Mouse (Mus musculus) activated CD4-positive, CD25-positive, alpha-beta regulatory T cell (primary cell): ENCODE data around the gene Thoc6. TPM values are rescaled to one million over a fixed set of nuclear protein-coding genes. Genes with fewer than 3 reads are reported as not detected.

ENCODE experiments used
- polyA plus RNA-seq, 2 experiments: library from polyadenylated mRNA; unstranded; fragments of 100-300 nt; shearing (Covaris generic); gene quantifications; one replicate each; pipeline ENCODE4 v1.2.1; 2017

Gene Thoc6
- 10 to 100 TPM; 30.0 to 38.4 TPM for polyA plus RNA-seq

DNA sequence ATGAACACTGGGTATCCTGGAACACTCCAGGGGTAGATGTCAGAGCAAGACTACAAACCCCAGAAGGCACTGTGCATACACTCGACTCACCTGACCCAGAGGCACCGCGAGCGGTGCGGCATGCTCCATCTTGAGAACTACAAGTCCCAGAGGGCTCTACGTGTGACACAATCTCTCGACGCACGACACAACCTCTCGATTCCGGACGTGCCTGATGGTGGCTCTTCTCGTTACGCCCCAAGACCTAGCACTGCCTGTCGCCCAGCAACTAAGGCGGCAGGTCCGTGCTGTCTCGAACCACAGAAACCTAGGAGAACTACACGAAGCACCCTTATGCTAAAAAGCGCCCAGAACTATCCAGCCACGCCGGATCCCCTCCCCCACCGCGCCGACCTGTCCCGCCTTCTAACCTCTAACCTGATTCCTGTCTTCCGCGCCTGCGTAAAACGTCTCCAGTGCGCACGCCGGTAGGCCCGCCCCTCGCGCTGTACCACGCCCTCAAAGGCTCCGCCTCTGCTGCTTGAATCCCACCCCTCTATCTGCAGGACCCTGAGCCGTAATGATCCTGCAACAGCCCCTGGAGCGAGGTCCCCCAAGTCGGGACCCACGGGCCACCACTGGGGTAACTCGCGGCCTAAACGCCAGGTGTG is at the start of gene Thoc6, which contains the start of gene Hcfc1r1:
TSS of gene Thoc6 (minus strand) at position 459 of the 650 bp plus-strand sequence.
TSS of gene Hcfc1r1 (plus strand) at position 173 of the 650 bp plus-strand sequence.

GRCm38 (mm10) chr17:23722376-23723125 is 48.9 kb upstream of the Thoc6 start, which contains the start of gene 1520401A03Rik:
Gene 1520401A03Rik, minus strand, starts transcription at chr17:23722783.

GRCm38 (mm10) chr17:23683856-23684672 is 10.4 kb upstream of the Thoc6 start, which contains the start of gene Cldn9:
Gene Cldn9, minus strand, starts transcription at chr17:23684026.

DNA sequence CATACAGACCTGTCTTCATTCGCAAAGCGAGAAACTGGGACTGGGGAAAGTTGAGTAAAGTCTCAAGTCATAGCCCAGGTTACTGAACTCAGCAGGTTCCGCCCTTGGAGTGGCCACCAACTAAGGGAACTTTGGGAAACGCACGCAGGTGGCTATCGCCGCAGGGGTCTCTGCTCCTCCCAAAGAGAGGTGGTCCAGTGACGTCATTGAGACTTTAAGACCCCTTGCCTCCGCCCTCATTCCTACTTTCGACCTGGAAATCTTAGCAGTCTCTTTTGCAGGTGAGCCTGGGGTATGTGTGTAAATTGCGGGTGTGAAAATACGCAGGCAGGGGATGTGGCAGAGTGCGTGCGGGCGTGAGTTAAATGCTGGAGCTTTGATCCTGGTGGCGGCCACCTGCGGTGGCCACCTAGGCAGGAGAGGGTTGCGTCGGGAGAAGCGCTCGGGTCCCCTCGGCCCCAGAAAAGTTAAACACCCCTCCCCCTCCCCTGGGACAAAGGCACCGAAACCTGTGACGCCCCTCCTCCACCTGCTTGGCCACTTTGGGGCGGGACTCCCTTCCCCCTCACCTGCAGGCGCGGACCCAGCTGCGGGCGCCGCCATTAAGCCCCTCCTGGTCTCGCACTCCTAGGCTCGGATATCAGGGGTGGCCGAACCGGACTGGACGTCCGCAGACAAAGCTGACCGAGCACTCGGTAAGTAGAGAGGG is 5.6 kb upstream of the Thoc6 start, which contains the start of gene Cldn6:
TSS of gene Cldn6 (plus strand) at position 123 of the 709 bp plus-strand sequence.

GRCm38 (mm10) chr17:23677236-23677679 is 3.6 kb upstream of the Thoc6 start, which contains the start of gene Tnfrsf12a:
Gene Tnfrsf12a, minus strand, starts transcription at chr17:23677468.

GRCm38 (mm10) chr17:23660117-23660875 is 13.4 kb downstream of the Thoc6 start, which contains the start of gene Bicdl2:
Gene Bicdl2, plus strand, starts transcription at chr17:23660506.

GRCm38 (mm10) chr17:23644613-23645495 is 28.8 kb downstream of the Thoc6 start, which contains the start of gene Mmp25:
Gene Mmp25, minus strand, starts transcription at chr17:23645277.

Other genes with a start within 250 kb of the Thoc6 start
- gene Vmn2r117, start 194.2 kb downstream of the Thoc6 start, polyA plus RNA-seq, result under 1 TPM in 1 of 2 experiments, not detected in 1; 0.02 TPM
- 10 to 100 TPM; 12.5 to 13.4 TPM for gene Zfp213, start 109.6 kb downstream of the Thoc6 start, polyA plus RNA-seq
- not detected for gene Zfp13, start 74.4 kb downstream of the Thoc6 start, polyA plus RNA-seq
- 1 to 10 TPM in 1 of 2 experiments, under 1 TPM in 1; 0.19 to 1.2 TPM for gene Zscan10, start 73.0 kb downstream of the Thoc6 start, polyA plus RNA-seq
- gene Mmp25, start 28.6 kb downstream of the Thoc6 start, polyA plus RNA-seq, result under 1 TPM; 0.12 to 0.99 TPM
- gene Bicdl2, start 13.4 kb downstream of the Thoc6 start, polyA plus RNA-seq, result under 1 TPM; 0.11 to 0.43 TPM
- gene Hcfc1r1, start 286 bp downstream of the Thoc6 start, polyA plus RNA-seq, result 10 to 100 TPM; 49.0 to 52.4 TPM
- gene Tnfrsf12a, start 3.6 kb upstream of the Thoc6 start, polyA plus RNA-seq, result 1 to 10 TPM; 5.5 to 6.7 TPM
- gene Cldn6, start 5.4 kb upstream of the Thoc6 start, polyA plus RNA-seq, result under 1 TPM in 1 of 2 experiments, not detected in 1; 0.11 TPM
- gene Cldn9, start 10.1 kb upstream of the Thoc6 start, polyA plus RNA-seq, result under 1 TPM in 1 of 2 experiments, not detected in 1; 0.12 TPM
- gene 1520401A03Rik, start 48.9 kb upstream of the Thoc6 start, polyA plus RNA-seq, result under 1 TPM; 0.10 to 0.39 TPM
- gene Pkmyt1, start 52.5 kb upstream of the Thoc6 start, polyA plus RNA-seq, result 10 to 100 TPM; 31.6 to 39.0 TPM
- 10 to 100 TPM; 10.0 to 20.7 TPM for gene Paqr4, start 67.0 kb upstream of the Thoc6 start, polyA plus RNA-seq
- gene Kremen2, start 72.0 kb upstream of the Thoc6 start, polyA plus RNA-seq, result 10 to 100 TPM in 1 of 2 experiments, 1 to 10 TPM in 1; 4.0 to 11.8 TPM
- gene Flywch1, start 97.7 kb upstream of the Thoc6 start, polyA plus RNA-seq, result 10 to 100 TPM; 23.5 to 40.0 TPM
- 1 to 10 TPM; 6.3 to 7.6 TPM for gene Flywch2, start 112.2 kb upstream of the Thoc6 start, polyA plus RNA-seq
- gene Srrm2, start 116.7 kb upstream of the Thoc6 start, polyA plus RNA-seq, result 100 to 1,000 TPM; 921 to 934 TPM
- gene Elob, start 155.3 kb upstream of the Thoc6 start, polyA plus RNA-seq, result 100 to 1,000 TPM; 701 to 738 TPM
- under 1 TPM; 0.17 to 0.39 TPM for gene Prss33, start 162.2 kb upstream of the Thoc6 start, polyA plus RNA-seq
- under 1 TPM in 1 of 2 experiments, not detected in 1; 0.77 TPM for gene Prss32, start 170.0 kb upstream of the Thoc6 start, polyA plus RNA-seq
- 1 to 10 TPM; 1.9 to 3.0 TPM for gene Prss41, start 170.3 kb upstream of the Thoc6 start, polyA plus RNA-seq
- gene Prss21, start 194.2 kb upstream of the Thoc6 start, polyA plus RNA-seq, result not detected
- not detected for gene Dcpp1, start 207.0 kb upstream of the Thoc6 start, polyA plus RNA-seq
- not detected for gene Dcpp2, start 207.0 kb upstream of the Thoc6 start, polyA plus RNA-seq
- gene Dcpp3, start 243.6 kb upstream of the Thoc6 start, polyA plus RNA-seq, result not detected